Mouse (Mus musculus): ENCODE results near the gene Klhl8. TPM values are rescaled to one million over a fixed set of nuclear protein-coding genes. Genes with fewer than 3 reads are reported as not detected.

Klhl8 gene
- 0.92 and 1.6 TPM in 2 replicates for polyA plus RNA-seq (2012; rRNA removed)

DNA sequence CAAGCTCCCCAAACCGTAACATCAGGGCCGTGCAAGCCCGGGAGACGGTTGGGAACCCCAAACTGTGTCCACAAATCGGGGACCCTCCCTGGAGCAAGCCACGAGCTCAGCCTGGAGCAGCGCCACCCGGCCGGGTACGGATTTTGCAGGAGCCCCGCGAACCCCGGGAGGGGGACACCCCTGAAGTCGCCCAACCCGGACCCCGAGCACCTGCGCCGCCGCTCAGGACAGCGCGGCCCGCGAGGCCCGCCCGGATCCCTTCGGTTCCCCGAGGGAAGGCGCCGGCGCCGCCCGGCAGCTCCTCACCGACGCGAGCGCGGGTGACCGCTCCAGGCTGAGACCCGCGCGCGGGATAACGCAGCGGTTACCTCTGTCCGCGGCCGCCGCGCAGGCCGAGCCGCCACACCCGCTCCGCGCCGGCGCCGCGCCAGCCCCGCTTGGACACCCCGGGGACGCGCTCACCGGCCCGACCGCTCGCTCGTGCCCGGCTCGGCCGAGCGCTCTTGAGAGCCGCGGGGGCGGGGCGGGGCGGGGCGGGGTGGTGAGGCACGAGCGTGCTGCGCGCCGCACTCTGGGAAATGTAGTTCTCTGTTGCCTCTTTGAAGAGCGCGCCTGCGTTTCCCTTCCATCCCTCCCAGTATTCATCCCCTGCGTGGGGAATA lies at the start of gene Klhl8:
TSS of gene Klhl8 (minus strand) at position 512 of the 662 bp plus-strand sequence.

Other genes with a start within 250 kb of the Klhl8 start
- gene Aff1, start 218.9 kb downstream of the Klhl8 start, polyA plus RNA-seq (2012; rRNA removed): 3.3 and 5.0 TPM in 2 replicates
- gene Hsd17b13, start 66.2 kb upstream of the Klhl8 start, polyA plus RNA-seq (2012; rRNA removed): 0.16 and 0.30 TPM in 2 replicates
- gene Hsd17b11, start 110.7 kb upstream of the Klhl8 start, polyA plus RNA-seq (2012; rRNA removed): 32.2 and 44.5 TPM in 2 replicates
- 34.6 and 47.2 TPM in 2 replicates for gene Nudt9, start 135.0 kb upstream of the Klhl8 start, polyA plus RNA-seq (2012; rRNA removed)
- gene Gm17660, start 166.3 kb upstream of the Klhl8 start, polyA plus RNA-seq (2012; rRNA removed): not detected in 2 replicates
- 41.6 and 60.7 TPM in 2 replicates for gene Sparcl1, start 202.5 kb upstream of the Klhl8 start, polyA plus RNA-seq (2012; rRNA removed)